Mouse (Mus musculus): Measurements from ENCODE around the gene Mrps27.

Gene Mrps27

GRCm38 (mm10) chr13:99387901-99388811 lies 43.6 kb downstream of the Mrps27 start:
- no peak for DNase-seq (ENCODE audit: low read depth, low spot score)

- DNase-seq (ENCODE audit: low read depth, low spot score), result peak; percentile 34
These were observed 46.8 kb downstream of the Mrps27 start for GRCm38 (mm10) chr13:99391417-99391816.

GRCm38 (mm10) chr13:99393128-99393527 lies 48.5 kb downstream of the Mrps27 start:
- DNase-seq (ENCODE audit: low read depth, low spot score), result no peak

GRCm38 (mm10) chr13:99394694-99395093 lies 50.1 kb downstream of the Mrps27 start:
- no peak for DNase-seq (ENCODE audit: low read depth, low spot score)

- DNase-seq (ENCODE audit: low read depth, low spot score), result no peak
These were observed 50.9 kb downstream of the Mrps27 start for GRCm38 (mm10) chr13:99395531-99395930.

- DNase-seq (ENCODE audit: low read depth, low spot score), result no peak
These were observed 52.6 kb downstream of the Mrps27 start for GRCm38 (mm10) chr13:99397228-99397627.

- DNase-seq (ENCODE audit: low read depth, low spot score), result peak; percentile 68
These were observed 53.6 kb downstream of the Mrps27 start for GRCm38 (mm10) chr13:99398149-99398701.

GRCm38 (mm10) chr13:99399373-99399772 lies 54.8 kb downstream of the Mrps27 start:
- no peak for DNase-seq (ENCODE audit: low read depth, low spot score)

GRCm38 (mm10) chr13:99409216-99409615 lies 64.6 kb downstream of the Mrps27 start:
- DNase-seq (ENCODE audit: low read depth, low spot score), result no peak

- DNase-seq (ENCODE audit: low read depth, low spot score), result no peak
These were observed 66.3 kb downstream of the Mrps27 start for GRCm38 (mm10) chr13:99410611-99411515.

- no peak for DNase-seq (ENCODE audit: low read depth, low spot score)
These were observed 67.2 kb downstream of the Mrps27 start for GRCm38 (mm10) chr13:99411761-99412160.

GRCm38 (mm10) chr13:99412477-99413080 lies 68.0 kb downstream of the Mrps27 start:
- peak; percentile 78 for DNase-seq (ENCODE audit: low read depth, low spot score)

GRCm38 (mm10) chr13:99413481-99414351 lies 69.1 kb downstream of the Mrps27 start:
- DNase-seq (ENCODE audit: low read depth, low spot score), result peak; percentile 90

GRCm38 (mm10) chr13:99414352-99414742 lies 69.8 kb downstream of the Mrps27 start:
- DNase-seq (ENCODE audit: low read depth, low spot score), result no peak

GRCm38 (mm10) chr13:99416601-99417000 lies 72.0 kb downstream of the Mrps27 start:
- no peak for DNase-seq (ENCODE audit: low read depth, low spot score)

- no peak for DNase-seq (ENCODE audit: low read depth, low spot score)
These were observed 79.0 kb downstream of the Mrps27 start for GRCm38 (mm10) chr13:99423581-99423980.

- DNase-seq (ENCODE audit: low read depth, low spot score), result peak; percentile 85
These were observed 88.8 kb downstream of the Mrps27 start for GRCm38 (mm10) chr13:99433068-99434008.

GRCm38 (mm10) chr13:99434494-99434893 lies 89.9 kb downstream of the Mrps27 start:
- no peak for DNase-seq (ENCODE audit: low read depth, low spot score)

- no peak for DNase-seq (ENCODE audit: low read depth, low spot score)
These were observed 92.5 kb downstream of the Mrps27 start for GRCm38 (mm10) chr13:99437051-99437450.

Measured in R1 (cell line).